Mouse (Mus musculus): ENCODE measurements at regions not wholly inside any gene's neighbourhood (a gene's known extent, or its start where the extent isn't known, plus 50 kb on each side); places are given as distances from the start of the nearest gene placed in this dataset.
A peak's percentile ranks its signal among the peaks of the same experiment; 100 is the strongest.

DNA sequence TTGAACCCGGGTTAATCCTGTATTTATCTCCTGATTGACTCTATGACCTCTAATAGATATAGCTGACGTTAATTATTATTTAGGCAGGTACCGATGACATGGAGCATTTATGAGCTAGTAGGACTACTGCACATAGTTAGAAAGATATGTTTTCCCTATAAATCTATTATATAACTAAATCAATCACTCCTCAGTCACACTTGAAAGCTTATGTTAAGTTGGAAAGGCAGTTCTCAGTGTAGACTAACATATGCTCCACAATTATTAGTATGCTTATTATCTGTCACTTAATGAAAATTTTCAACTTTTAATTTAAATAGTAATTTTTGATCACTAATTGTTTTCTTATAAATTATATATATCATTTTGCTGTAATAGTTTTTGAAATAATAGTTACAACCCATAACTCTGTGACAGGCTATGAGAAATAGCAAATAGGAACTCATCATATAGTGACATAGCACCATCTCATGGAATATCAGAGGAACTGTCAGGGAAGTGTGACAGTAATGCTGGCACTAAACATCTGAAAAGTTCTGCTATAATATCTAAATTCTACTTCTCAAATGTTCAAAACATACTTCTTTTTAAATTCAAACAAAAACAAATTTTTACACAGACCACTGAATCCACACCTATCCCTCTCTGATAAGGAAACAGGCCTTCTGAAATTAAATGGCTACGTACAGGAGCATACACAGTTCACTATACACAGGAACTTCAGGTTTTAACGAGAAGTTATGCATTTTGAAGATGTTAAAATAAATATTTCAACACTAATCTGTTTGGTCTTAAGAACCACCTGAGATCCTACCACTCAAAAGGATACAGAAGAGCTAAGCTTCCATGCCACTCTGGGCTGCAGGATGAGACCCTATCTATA, 75.3 kb upstream of the Map2 start:
- no peak for DNase-seq

GRCm38 (mm10) chr1:66101419-66101818, 73.7 kb upstream of the Map2 start:
- DNase-seq: no peak

- DNase-seq: no peak
Measured at GRCm38 (mm10) chr1:66104493-66104892, 70.6 kb upstream of the Map2 start.

DNA sequence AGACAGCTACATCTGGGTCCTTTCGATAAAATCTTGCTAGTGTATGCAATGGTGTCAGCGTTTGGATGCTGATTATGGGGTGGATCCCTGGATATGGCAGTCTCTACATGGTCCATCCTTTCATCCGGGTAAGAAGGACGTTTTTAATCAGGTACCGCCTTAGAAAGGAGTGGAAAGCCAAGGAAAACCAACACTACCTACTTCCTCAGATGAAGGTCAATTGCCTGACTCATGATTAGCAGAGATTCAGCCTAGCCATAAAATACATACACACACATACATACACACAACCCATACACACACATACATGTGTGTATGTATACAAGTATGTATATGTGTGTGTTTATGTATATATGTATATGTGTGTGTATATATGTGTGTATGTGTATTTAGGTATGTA, 69.9 kb upstream of the Map2 start:
- DNase-seq: no peak

- peak; percentile 13 for DNase-seq
Measured at GRCm38 (mm10) chr1:66108051-66108450, 67.0 kb upstream of the Map2 start.

GRCm38 (mm10) chr1:66113916-66114315, 61.2 kb upstream of the Map2 start:
- no peak for DNase-seq

DNA sequence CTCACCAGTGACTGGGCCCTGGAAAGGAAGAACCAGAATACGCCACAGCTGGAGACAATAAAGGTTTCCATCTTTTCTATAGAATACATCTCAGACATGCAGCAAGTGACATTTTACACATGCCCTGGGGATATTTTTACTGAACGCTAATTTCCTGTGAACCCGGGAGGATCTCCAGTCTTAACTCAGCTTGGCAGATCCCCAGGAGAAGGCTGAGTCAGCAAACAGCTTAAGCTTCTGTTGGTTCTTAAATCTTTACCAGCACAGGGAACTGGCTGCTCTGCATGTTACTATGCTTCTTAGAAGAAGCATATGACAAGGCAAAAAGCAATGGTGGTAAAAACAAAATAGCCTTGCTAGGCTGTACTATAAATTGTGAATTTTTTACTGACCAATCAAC, 59.7 kb upstream of the Map2 start:
- no peak for DNase-seq

All from gastrocnemius, postnatal 10 days (tissue).